Mouse (Mus musculus) frontal cortex, postnatal 25 days (tissue): ENCODE data around the gene Cd83.

Source experiments
- DNase-seq, 2 experiments: peaks; one replicate each; pipeline ENCODE4 v3.0.0; 2022; ENCODE audit warnings: low spot score in 2 of 2

The Cd83 gene

DNA sequence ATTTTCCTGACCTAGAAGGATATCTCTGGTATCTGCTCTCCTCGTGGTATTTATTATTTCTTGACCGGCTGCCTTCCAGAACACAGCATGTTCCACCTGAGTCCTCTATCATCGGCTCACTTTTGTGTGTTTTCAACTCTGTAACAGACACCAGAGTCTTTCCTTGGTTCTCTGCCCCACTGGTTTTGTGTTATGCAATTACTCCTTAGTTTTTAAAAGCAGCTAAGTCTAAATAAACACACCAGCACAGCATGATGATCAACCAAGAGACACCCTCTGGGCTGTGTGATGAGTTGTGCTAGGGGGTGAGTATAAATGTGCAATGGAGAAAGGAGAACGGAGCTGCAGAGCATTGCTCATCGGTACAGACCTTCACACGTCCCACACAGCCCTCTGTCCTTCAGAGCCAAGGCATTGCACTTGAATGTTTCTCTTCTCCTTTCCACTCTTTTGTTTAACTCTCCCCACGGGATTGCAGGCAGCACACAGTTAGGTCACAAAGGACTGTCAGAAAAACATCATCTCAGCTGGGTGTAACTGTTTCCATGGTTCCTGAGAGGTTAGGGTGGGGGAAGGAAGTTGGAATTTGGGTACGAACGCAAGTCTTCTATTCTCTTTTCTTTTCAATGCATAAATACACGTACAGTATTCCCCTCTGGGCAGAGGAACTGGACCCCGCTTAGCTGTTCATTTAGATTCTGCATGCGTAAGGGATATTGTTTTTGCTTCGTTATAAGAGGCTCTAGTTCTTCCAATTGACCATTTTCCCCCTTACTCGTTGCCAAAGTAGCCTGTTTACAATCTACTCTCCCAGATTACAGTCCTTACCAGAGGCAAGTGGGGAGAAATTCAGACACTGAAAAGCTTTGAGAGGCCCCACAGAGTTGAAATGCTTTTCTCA is 22.0 kb downstream of the Cd83 start:
- DNase-seq = no peak

DNA sequence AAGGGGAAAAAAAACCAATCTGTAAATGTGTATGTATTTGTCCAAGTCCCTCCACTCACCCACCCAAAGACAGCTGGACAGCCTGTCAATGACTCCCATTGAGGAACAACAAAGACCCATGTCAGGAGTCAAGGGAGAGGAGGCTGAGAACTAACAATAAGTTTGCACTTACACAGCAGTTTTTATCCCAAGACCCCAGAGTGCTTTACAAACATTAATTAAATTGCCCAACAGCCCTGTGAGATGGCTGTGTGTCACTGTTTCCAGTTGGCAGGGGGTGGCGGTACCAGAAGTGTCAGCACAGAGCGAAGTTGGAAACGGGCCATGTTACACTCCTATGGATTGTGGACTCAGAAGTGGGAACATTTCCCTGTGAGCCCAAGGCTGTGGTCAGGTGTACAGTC is 22.7 kb downstream of the Cd83 start:
- DNase-seq = no peak

DNA sequence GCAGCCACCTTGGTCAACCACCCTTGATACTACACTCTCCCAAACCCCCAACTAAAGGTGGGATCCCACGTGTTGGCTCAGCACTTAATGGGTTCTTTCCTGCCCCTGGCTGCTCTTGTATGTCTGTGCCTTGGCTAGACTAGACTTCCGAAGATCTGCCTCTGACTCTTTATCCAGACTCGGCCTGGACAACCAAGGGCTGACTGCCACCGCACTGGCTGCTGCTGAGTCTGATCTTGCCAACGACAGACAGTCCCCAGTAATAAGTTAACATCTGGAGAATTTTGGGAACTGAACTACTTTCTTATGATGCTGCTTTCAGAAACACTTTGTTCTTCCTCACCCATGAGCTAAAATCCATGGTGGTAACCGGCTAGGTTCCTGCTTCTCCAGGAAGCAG is 26.0 kb downstream of the Cd83 start:
- no peak for DNase-seq

DNA sequence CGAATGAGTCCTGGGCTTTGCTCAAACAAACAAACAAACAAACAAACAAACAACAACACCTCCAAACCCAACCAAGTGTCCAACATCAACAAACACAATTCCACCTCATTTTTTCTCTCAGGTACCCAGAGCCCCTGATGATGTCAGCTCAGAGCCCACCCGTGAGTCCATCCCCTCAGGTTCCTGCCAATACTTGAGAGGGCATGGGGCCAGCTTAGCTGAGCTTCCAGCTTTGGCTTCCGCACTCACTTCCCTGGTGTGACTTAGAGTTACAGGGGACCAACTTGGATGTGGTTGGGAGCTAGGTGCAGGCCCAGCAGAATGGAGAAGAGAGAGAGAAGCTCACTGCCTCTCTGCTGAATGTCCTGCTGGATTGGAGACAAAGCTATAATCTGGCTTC is 27.3 kb downstream of the Cd83 start:
- DNase-seq = no peak

DNA sequence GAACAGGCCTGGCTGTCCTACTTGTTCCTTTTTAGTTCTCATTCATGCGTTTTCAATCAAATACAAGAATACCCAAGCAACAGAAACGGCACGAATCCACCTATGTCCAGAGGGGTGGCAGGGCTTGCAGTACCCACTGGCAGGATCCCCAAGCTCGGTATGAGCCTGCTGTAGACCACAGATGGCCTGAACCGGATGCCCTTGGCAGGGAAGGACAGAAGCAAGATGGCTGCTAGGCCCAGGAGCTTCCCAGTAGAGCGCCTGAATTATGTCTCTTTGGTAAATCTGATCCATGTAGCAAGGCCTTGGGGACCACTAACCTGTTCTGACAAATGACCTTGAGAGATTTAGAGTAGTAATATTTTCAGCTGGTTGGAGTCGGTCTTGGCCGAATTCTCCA is 28.9 kb downstream of the Cd83 start:
- DNase-seq = no peak

GRCm38 (mm10) chr13:43817461-43817860 is 32.9 kb downstream of the Cd83 start:
- DNase-seq = no peak

GRCm38 (mm10) chr13:43818307-43819019 is 33.9 kb downstream of the Cd83 start:
- no peak for DNase-seq

DNA sequence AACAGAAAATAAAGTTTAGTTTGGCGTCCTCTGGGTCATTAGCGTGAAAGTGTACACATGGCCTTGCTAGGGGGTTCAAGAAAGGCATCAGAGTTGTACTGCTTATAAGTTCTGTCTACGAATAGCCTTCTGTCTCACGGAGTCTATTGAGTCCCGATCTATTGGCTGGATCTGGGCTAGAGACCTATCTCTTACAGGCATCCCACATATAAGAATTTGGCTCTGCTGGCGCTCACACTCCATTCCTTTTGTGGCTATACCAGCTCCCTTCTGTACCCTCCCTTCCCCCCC is 34.4 kb downstream of the Cd83 start:
- DNase-seq = no peak

DNA sequence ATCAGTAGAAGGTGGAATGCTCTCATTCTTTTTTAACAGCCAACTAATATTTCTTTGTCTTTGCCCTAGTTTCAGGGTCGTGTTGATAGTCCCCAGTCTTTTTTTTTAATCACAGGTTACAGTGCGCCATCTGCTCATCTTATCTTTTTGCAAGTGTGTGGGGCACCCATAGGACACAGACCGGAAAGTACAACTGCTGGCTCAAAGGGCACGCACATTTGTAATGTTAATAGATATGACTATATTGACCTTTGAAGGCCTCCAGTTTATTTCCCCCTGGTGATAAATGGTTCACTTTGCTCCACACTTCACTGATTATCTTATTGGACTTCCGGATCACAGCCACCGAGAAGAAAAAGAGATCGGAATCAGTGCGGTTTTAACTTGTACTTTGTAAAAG is 35.5 kb downstream of the Cd83 start:
- DNase-seq = no peak

- DNase-seq = no peak
Observed at GRCm38 (mm10) chr13:43822306-43822705, 37.7 kb downstream of the Cd83 start.

DNA sequence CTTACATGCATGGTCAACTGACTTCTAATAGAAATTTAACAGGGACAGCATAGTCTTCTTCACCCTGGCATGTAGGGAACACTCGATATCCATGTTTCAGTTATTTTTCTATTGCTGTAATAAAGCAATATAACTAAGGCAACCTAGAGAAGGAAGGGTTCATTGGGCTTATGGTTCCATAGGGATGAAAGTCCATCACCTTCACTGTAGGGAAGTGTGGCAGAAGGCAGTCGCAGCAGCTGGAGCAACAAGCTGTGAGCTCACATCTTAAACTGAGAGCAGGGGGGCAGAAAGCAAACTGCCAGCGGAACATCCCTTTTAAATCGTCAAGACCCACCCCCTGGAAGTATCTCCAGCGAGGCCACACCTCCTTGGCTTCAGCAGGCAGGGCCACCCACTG is 44.1 kb downstream of the Cd83 start:
- DNase-seq = no peak

- no peak for DNase-seq
Observed at GRCm38 (mm10) chr13:43830892-43831673, 46.5 kb downstream of the Cd83 start.

DNA sequence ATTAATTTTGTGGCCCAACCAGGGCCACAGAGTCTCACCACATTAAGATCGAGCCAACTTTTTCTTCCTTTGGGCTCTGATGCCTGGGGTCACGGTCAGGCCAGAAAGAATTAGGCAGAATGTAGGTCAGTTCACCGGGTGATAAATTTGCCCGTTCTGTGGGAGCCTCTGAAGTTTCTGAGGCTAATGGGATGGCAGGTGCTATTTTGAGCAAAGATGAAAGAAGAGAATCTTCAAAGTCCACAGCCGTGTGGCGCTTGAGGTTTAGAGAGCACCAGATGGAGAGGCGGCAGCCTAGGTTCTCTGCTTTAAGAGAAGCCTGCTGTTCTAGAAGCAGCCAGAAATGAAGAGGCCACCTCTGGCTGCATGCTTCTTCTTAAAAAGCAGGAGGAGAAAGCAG is 48.2 kb downstream of the Cd83 start:
- no peak for DNase-seq

DNA sequence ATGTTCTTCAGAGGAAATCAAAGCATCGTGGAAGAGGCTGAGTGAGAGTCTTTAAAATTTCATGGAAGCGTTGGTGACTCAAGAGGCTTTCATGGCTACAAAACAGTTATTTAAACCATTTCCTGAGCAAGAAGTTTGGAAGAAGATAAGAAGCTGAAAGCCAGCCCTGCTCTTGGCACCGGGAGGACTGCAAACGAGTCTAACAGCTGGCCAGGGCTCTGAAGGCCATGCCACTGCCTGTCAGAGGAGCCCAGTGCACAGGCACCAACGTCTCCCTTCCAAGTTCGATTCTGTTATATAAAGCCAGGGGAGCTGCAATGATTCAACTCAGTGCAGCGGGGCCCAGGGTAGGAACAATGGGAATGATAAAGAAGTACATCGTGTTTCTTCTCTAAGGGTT is 51.8 kb downstream of the Cd83 start:
- no peak for DNase-seq

DNA sequence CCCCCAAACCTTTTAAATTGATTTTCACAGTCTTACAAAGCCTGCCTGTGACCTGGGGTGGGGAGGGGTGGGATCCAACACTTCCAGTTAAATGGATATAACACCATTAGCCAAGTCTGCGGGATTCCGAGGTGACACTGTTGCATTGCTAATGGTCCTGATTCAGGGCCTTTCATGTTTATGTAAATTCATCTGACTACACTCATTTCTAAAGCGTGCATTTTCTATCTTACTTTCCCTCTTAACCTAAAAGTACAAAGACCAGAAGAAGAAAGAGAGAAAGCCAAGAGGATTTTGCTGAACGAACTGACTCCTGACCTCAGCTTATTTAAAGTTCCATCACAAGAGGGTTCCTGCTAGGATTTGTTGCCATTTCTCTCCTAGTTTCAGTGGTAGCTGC is 53.2 kb downstream of the Cd83 start:
- DNase-seq = no peak

- no peak for DNase-seq
Observed at GRCm38 (mm10) chr13:43845151-43845550, 60.6 kb downstream of the Cd83 start.

- no peak for DNase-seq
Observed at GRCm38 (mm10) chr13:43847186-43847585, 62.6 kb downstream of the Cd83 start.

GRCm38 (mm10) chr13:43849816-43850215 is 65.2 kb downstream of the Cd83 start:
- DNase-seq = no peak

DNA sequence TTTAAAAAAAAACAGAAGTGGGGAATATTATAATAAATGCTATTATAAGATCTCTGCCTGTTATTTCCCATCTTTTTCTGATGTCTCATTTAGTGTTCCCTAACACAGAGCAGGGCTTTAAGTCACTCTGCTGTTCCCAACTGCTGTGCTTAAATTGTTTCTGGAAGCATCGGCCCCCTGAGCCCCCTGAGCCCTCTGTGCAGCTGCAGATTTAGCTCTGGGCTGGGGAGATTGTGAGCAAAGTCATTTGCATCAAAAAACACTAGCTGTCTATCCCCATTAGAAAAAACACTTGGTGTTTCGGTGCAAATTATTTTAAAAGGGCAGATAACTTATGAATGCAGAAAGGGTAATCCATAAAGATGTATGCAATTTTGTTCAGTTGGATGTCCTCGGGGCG is 66.5 kb downstream of the Cd83 start:
- DNase-seq = no peak
